Mouse (Mus musculus) right cerebral cortex, adult 2 months (tissue): ENCODE measurements at regions not wholly inside any gene's neighbourhood (a gene's known extent, or its start where the extent isn't known, plus 50 kb on each side); places are given as distances from the start of the nearest gene placed in this dataset.

Experiments
- DNase-seq, 2 experiments: peaks; one replicate each; pipeline ENCODE4 v3.0.0; 2021 to 2022; ENCODE audit warnings: low spot score in 2 of 2

- no peak for DNase-seq
Measured at GRCm38 (mm10) chr12:26244701-26245100, 170.4 kb downstream of the Rnf144a start.

DNA sequence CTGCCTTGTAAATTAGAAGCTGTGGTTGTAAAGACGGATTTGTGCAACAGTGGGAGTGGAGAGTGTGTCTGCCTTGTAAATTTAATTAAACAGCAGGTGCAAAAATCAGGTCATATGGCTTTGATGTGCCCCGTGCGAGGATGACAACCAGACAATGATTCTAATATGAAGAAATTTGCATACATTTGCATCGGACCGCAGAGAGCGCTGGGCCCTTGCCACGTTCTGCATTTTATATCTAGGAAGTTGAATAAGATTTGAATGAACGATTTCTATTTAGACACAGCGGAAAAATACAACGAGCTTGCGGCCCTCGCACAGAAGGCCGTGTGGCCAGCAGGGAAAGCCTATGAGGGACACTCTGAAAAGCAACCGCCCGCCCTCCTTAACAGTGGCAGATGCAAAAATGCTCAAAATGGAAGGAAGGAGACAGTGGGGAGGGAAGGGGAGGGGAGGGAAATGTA is 187.5 kb downstream of the Rnf144a start:
- DNase-seq, result peak; percentile 46 to 50

DNA sequence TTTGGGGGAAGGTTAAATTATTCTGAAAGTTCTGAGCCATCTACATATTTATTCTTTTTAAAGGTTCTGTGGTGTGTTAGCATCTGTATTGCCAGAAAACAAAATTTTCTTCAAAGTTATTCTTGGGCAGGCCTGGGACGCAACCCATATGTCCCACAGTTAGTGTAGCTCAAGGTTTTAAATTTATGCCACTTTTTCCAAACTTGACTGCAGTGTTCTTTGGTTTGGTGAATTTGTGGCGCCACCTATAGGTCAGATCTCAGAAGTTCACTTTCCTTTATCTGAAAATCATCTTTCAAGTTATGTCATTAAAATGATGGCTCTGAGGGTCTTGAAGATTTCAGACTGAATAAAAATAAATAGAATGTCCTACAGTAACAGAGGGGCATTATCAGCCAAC is 188.7 kb downstream of the Rnf144a start:
- peak; percentile 55 to 74 for DNase-seq

GRCm38 (mm10) chr12:26212447-26212846 is 202.6 kb downstream of the Rnf144a start:
- DNase-seq, result no peak

- peak in 1 of 2 experiments; percentile 15 for DNase-seq
Measured at GRCm38 (mm10) chr12:26211423-26211822, 203.6 kb downstream of the Rnf144a start.

DNA sequence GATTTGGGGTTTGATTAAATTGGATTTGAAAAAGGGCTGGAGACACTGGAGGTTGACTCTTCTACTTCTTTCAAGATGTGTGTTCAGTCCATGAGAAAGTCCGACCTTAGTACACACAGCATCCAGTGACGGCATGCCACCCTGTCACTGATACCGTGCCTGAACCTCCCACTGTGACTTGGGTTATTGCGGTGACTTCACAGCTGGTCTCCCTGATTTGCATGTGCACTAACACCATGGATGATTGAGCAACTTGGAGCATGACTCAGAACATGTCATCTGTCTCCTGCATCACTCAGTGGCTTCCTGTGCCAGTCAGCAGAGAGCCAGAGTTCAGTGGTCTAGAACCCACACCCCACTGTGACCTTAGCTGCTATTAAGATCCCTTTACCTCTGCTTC is 208.3 kb downstream of the Rnf144a start:
- DNase-seq, result no peak

- no peak for DNase-seq
Measured at GRCm38 (mm10) chr12:26206036-26206435, 209.0 kb downstream of the Rnf144a start.

DNA sequence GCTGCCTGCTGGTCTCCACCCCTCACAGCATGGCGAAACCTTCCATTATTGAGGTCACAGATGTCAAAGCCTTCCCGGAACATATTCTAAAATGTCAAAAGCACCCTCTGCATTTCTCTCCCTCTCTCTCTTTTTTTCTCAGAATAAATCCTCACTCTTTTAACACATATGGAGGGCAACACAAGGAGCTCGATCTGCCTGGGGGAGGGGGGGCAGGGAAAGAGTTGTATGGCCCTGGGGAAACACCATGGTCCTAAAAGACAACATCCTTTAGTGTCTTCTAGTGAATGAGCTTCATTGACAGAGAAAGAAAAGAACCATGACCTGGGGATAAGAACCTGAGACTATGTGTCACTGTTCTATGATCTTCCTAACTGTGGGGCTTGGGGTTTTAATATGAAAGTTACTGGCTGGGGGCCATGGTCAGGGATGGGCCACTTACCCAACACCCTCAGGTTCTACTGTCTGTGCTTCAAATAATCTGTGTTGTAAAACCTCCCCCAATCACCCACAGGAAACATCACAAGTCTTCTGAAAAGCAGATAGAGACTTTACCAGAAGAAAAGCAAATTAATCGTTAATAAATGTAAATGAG is 223.0 kb downstream of the Rnf144a start:
- no peak for DNase-seq

DNA sequence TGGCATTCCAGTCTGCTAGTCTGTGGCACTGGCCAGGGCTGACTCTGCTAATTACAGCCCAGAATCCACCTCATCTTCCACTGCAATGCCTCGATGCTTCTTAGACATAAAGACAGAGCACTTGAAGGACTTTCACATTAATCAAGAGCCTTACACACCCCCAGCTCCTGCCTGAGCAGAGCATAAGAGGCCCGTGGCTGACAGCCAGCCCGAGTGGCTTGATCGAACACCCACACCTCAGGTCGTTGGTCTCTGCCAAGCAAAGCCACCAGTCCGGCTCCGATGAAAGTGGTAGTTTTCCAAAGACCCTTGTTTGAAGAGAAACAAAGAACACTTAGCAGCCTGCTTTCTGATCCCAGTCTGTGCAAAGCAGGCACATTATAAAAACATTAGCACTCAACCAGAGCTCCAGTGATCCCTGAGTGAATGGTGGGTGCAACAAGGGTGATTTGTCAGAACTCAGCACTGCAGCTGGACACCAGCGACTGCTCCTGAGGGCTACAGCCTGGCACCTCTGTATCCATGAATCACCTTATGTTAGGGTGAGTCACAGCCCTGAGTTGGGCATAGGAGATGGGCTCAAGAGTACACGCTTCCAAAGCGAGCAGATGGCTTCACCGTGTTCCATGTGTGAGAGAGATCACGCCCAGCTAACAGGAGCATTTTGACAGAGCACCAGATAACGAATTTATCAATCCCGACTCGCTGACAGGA is 223.6 kb downstream of the Rnf144a start:
- peak in 1 of 2 experiments; percentile 29 for DNase-seq

- no peak for DNase-seq
Measured at GRCm38 (mm10) chr12:26188996-26189395, 226.1 kb downstream of the Rnf144a start.

GRCm38 (mm10) chr12:26187091-26187862 is 227.8 kb downstream of the Rnf144a start:
- DNase-seq, result no peak

DNA sequence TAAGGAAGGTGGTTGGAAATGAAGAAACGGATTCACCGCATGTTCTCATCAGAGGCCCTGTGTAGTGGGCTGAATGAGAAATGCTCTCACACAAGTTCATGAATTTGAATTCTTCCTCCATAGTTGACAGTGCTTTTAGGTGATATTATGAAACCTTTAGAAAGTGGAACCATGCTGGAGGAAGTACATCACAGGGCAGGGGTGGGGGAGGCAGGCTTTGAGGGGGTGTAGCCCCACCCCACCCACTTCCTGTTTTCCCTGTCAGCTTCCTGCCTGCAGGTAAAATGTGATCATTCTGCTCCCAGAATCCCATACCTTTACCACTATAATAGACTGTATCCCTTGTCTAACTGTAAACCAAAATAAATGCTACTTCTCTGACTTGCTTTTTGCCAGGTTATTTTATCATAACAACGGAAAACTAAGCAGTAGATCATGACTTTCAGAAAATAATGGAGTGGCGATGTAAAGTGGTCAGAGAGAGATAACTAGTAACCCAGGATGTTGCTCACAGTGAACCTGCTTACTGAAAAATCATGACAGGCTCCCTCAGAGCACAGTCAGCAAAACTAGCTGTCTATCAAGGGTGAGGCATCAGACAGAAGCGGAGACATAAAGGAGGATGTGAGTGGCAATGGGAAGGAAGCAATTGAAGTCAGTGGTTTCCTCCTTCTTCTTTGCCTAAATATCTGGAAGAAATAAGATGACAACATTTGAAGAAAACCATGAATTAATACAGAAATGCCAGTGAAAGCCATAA is 230.2 kb downstream of the Rnf144a start:
- DNase-seq, result no peak

DNA sequence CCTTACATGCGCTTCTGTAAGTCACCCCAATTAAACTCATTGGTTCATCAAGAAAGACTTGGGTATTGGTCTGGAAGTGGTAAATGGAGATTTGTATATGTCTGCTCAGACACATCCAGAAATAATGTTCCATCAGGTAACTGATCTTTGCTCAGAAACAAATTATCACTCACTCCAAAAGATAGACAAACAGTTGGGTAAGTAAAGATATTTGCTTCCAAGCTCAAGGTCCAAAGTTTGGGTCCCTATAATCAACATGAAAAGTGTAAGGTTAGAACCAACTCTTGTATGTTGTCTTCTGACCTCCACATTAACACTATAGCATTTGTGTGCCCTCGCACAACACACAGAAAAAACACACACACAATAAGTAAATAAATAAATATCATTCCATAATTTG is 232.0 kb downstream of the Rnf144a start:
- DNase-seq, result no peak

DNA sequence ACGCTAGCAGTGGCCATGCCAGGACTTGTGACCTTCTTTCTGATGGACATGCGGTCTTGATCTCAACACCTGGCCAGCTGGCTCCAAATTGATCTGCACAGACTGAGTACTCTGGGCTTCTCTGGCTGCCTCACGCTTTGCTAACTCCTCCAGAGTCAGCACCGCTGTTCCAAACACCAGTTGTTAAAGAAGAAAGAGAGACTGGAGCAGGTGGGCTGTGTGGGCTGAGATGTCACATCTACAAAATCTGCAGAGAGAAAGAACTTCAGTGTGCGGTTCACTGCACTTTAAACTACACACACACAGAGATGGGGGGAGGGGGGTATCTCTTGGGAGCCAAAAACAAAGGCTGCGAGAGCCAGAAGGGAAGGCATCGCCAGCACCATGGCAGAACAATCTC is 234.2 kb downstream of the Rnf144a start:
- DNase-seq, result peak; percentile 45 to 54

- peak; percentile 47 to 63 for DNase-seq
Measured at GRCm38 (mm10) chr12:26176231-26176662, 238.8 kb downstream of the Rnf144a start.

- no peak for DNase-seq
Measured at GRCm38 (mm10) chr12:26163416-26163815, 251.6 kb downstream of the Rnf144a start.

DNA sequence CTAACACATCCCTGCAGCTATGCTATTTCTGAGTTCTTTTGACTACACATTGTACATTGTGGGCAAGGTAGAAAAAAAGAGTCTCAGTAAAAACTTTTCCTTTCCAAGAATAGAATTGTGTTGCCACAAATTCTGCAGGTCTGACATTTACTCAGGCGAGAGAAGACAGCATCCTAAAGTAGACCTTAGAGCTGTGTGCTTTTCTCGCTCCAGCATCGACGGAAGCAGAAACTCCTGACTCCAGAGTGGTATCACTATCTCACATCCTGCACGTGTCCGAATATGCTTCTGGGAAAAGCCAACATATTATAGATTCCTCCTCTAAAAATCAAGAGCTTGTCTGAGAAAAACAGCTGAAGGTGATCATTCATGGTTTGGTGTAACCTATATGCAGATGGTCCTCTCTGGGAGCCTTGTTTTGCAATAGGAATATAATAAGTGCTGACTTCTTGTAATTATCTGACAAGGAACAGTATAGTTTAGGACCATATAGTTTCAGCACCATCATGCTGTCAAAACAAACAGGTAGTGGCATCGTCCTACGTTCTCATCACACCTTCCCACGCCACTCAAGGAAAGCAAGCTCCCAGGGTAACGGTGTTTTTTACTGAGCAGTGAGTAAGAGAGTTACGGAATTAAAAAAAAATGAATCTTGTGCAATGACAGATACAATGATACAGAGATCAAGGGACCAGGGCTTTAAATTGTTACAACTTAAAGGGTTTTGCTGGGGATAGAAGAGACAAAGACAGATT is 254.0 kb downstream of the Rnf144a start:
- DNase-seq, result peak; percentile 29 to 30

DNA sequence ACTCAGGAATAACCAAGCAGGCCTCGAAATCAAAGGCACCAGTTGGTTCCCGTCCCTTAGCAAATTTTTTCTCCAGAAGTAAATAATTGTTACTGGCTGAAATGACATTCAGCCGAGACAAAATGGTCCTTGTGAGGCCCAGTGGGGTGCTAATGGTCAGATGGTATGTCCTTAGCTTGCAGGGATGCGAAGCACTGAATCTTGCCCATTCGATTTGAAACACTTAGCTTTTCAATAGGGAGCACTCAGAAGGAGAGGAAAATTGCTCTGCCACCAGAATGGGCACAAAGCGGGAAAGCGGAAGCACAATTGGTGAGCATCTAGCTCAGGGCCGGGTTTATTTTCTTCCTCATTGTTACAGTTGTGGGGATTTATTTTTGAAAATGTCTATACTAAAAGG is 262.1 kb downstream of the Rnf144a start:
- DNase-seq, result no peak

DNA sequence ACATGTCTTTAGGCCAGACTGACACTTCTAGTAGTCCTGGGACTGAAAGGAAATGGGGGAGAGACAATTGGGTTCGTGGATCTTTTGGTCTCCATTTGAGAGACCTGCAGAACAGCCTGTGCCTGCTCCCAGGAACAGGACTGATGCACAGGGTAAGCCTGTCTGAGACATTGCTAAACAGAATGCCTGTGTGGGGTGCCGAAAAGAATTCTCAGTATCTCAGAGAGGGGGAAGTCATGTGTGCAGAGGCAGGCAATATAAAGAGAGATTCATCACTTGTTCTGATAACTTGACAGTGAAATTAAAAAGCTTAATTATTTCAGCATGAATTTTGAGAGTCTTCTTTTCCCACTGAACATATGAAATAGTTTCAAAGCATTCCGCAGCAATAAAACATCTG is 268.7 kb downstream of the Rnf144a start:
- no peak for DNase-seq

GRCm38 (mm10) chr12:26145085-26145714 is 269.9 kb downstream of the Rnf144a start:
- no peak for DNase-seq

GRCm38 (mm10) chr12:26144616-26145015 is 270.4 kb downstream of the Rnf144a start:
- DNase-seq, result no peak
